Mouse (Mus musculus) NIH3T3 (cell line): ENCODE measurements around the gene Dennd2a.

Experiments used
- DNase-seq: peaks from one replicate; pipeline ENCODE4 v3.0.0-alpha.2; 2012; ENCODE audit warnings: low read depth

Gene Dennd2a

GRCm38 (mm10) chr6:39556900-39557659, 587 bp downstream of the Dennd2a start:
- peak; percentile 73 for DNase-seq

GRCm38 (mm10) chr6:39555648-39555945, 2.1 kb downstream of the Dennd2a start:
- no peak for DNase-seq

GRCm38 (mm10) chr6:39554888-39555647, 2.6 kb downstream of the Dennd2a start:
- peak; percentile 28 for DNase-seq

GRCm38 (mm10) chr6:39551981-39552636, 5.6 kb downstream of the Dennd2a start:
- DNase-seq, result peak; percentile 76

- no peak for DNase-seq
These were observed 9.6 kb downstream of the Dennd2a start for GRCm38 (mm10) chr6:39548030-39548429.

GRCm38 (mm10) chr6:39545474-39545873, 12.2 kb downstream of the Dennd2a start:
- DNase-seq, result no peak

- DNase-seq, result no peak
These were observed 13.8 kb downstream of the Dennd2a start for GRCm38 (mm10) chr6:39543769-39544420.

GRCm38 (mm10) chr6:39542631-39543597, 14.8 kb downstream of the Dennd2a start:
- peak; percentile 93 for DNase-seq

GRCm38 (mm10) chr6:39540563-39540962, 17.1 kb downstream of the Dennd2a start:
- DNase-seq, result no peak

GRCm38 (mm10) chr6:39539679-39540155, 17.9 kb downstream of the Dennd2a start:
- peak; percentile 38 for DNase-seq

GRCm38 (mm10) chr6:39538227-39538626, 19.4 kb downstream of the Dennd2a start:
- no peak for DNase-seq

GRCm38 (mm10) chr6:39537276-39537675, 20.4 kb downstream of the Dennd2a start:
- DNase-seq, result no peak

GRCm38 (mm10) chr6:39536621-39537020, 21.0 kb downstream of the Dennd2a start:
- no peak for DNase-seq

- no peak for DNase-seq
These were observed 22.7 kb downstream of the Dennd2a start for GRCm38 (mm10) chr6:39534944-39535343.

GRCm38 (mm10) chr6:39528671-39529535, 28.8 kb downstream of the Dennd2a start:
- DNase-seq, result peak; percentile 57

GRCm38 (mm10) chr6:39527811-39528210, 29.9 kb downstream of the Dennd2a start:
- DNase-seq, result no peak

- no peak for DNase-seq
These were observed 30.3 kb downstream of the Dennd2a start for GRCm38 (mm10) chr6:39527337-39527784.

- no peak for DNase-seq
These were observed 30.9 kb downstream of the Dennd2a start for GRCm38 (mm10) chr6:39526797-39527196.

- no peak for DNase-seq
These were observed 34.5 kb downstream of the Dennd2a start for GRCm38 (mm10) chr6:39523161-39523560.

- no peak for DNase-seq
These were observed 35.2 kb downstream of the Dennd2a start for GRCm38 (mm10) chr6:39522425-39522824.
